In the genomic region with DNA sequence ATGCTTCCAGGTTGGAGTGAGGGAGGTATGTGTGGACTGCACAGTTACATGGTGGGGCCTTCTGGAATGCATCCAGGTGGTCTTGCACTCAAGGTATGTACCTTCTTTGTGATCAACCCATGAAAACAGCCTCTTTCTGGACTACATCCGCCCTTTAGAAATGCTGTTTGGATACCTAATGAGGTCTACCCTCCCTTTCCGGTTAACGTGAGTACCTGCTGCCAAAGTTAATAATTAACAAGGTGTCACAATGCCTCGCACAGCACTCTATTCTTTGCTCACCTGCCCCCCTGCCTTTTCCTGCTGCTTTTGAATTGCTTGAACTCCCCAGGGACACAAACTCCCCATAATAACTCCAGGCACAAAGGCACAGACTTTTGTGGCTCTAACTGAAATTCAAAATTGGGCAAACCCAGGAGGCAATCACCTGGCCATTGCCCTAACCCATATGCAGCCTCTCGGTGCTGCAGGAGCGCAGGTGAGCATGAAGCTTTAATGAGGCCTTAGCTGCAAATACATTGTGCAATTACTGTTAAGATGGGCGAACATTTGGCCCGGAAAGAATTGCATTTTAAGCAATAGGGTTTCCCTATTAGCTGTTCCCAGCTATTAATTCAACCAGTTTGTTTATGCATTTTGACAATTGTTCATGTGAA, we compare ENCODE assay signal across 16 mouse cellular contexts.
DNase-seq lines count a peak whose midpoint lies in the region; ATAC-seq and TF ChIP-seq lines count a peak whose summit lies in the region.
"Had no signal": no experiment of that assay in that cellular context is flagged by ENCODE, and none has a peak within 500 bp of the region (broad histone marks: within the 10 kb centered on the region; RNA-seq: fewer than 3 reads in every experiment).

No protein-coding gene starts in this region.

- 0 out of 2 replicates have a peak, but pooled peaks cover 4% of the 10 kb centered on the region for H3K4me1 ChIP-seq in intestine, postnatal 0 days (replicated peaks; ENCODE audit: control insufficient read depth, insufficient read depth, low read length)
- peaks cover 14% of the 10 kb centered on the region; the same call in 1 of the 2 replicates for H3K4me1 ChIP-seq in stomach, embryonic 15.5 days
- H3K4me1 ChIP-seq: heart, embryonic 15.5 days; midbrain, embryonic 13.5 days had no signal

- TF ChIP-seq CTCF in intestine, postnatal 0 days (IDR thresholded peaks at IDR 0.05; ENCODE audit: low read depth) = no peak
- no peak for TF ChIP-seq CTCF in layer of hippocampus, adult 2 months (conservative IDR thresholded peaks at IDR 0.05)

- H3K9ac ChIP-seq in intestine, postnatal 0 days (ENCODE audit: low read depth, low read length) = no peak overlapping the region
- H3K9ac ChIP-seq in stomach, embryonic 15.5 days = no peak overlapping the region
- H3K9ac ChIP-seq: heart, embryonic 15.5 days; hindbrain, embryonic 15.5 days; midbrain, embryonic 13.5 days had no signal

- H3K4me2 ChIP-seq in intestine, postnatal 0 days (replicated peaks; ENCODE audit: low read depth) = peak overlapping the region; percentile 53
- 0 out of 2 replicates have a peak overlapping the region, but pooled peaks have one; percentile 5 for H3K4me2 ChIP-seq in stomach, embryonic 15.5 days
- H3K4me2 ChIP-seq: heart, embryonic 15.5 days; hindbrain, embryonic 15.5 days; liver, embryonic 11.5 days; midbrain, embryonic 13.5 days had no signal

- no peaks in the 10 kb centered on the region for H3K36me3 ChIP-seq in intestine, postnatal 0 days (ENCODE audit: control insufficient read depth, insufficient read depth)
- H3K36me3 ChIP-seq in stomach, embryonic 15.5 days = no peaks in the 10 kb centered on the region
- H3K36me3 ChIP-seq: heart, embryonic 15.5 days; hindbrain, embryonic 15.5 days; midbrain, embryonic 13.5 days had no signal

- no peaks in the 10 kb centered on the region for H3K9me3 ChIP-seq in intestine, postnatal 0 days (ENCODE audit: control insufficient read depth)
- H3K9me3 ChIP-seq in stomach, embryonic 15.5 days = no peaks in the 10 kb centered on the region
- H3K9me3 ChIP-seq: heart, embryonic 15.5 days; hindbrain, embryonic 15.5 days; midbrain, embryonic 13.5 days had no signal

- whole genome bisulfite sequencing in intestine, postnatal 0 days = 33% methylated on average over 8 of the region's 8 CpGs
- 35% methylated on average over 8 of the region's 8 CpGs for WGBS in large intestine, adult 2 months
- WGBS in stomach, embryonic 15.5 days = 58% methylated on average over 8 of the region's 8 CpGs

- H3K4me3 ChIP-seq in intestine, postnatal 0 days (ENCODE audit: low read depth, low read length) = no peak overlapping the region
- H3K4me3 ChIP-seq in stomach, embryonic 15.5 days (replicated peaks) = no peak overlapping the region
- no peak overlapping the region for H3K4me3 ChIP-seq in layer of hippocampus, adult 2 months
- H3K4me3 ChIP-seq: heart, embryonic 15.5 days; hindbrain, embryonic 15.5 days; midbrain, embryonic 13.5 days had no signal

- no peaks in the 10 kb centered on the region for H3K27me3 ChIP-seq in intestine, postnatal 0 days (replicated peaks; ENCODE audit: control insufficient read depth, insufficient read depth, low read length)
- H3K27me3 ChIP-seq in stomach, embryonic 15.5 days (replicated peaks) = no peaks in the 10 kb centered on the region
- H3K27me3 ChIP-seq: heart, embryonic 15.5 days; hindbrain, embryonic 15.5 days; midbrain, embryonic 13.5 days had no signal

- no peak overlapping the region for H3K27ac ChIP-seq in intestine, postnatal 0 days (ENCODE audit: low read depth, low read length)
- H3K27ac ChIP-seq in stomach, embryonic 15.5 days = peak overlapping the region; percentile 36; the same call in 1 of the 2 replicates
- no peak overlapping the region for H3K27ac ChIP-seq in layer of hippocampus, adult 2 months
- H3K27ac ChIP-seq: heart, embryonic 15.5 days; hindbrain, embryonic 15.5 days; midbrain, embryonic 13.5 days had no signal

- DNase-seq in heart, adult 11 months = peak; percentile 69
- DNase-seq in heart, adult 8-10 months (ENCODE audit: low spot score) = no peak
- peak; percentile 42 for DNase-seq in large intestine, adult 2 months (ENCODE audit: low read depth, low spot score)
- no peak for DNase-seq in B cell, adult 2 months
- DNase-seq in frontal cortex, postnatal 10 days (ENCODE audit: low spot score in 2 of 2) = no peak
- no peak for DNase-seq in layer of hippocampus, adult 2 months (ENCODE audit: low spot score in 2 of 2)
- DNase-seq: cerebellum, adult 18-20 months; gastrocnemius, postnatal 10 days; layer of hippocampus, postnatal 36 days; right cerebral cortex, adult 18-20 months had no signal

- peak; percentile 96 for ATAC-seq in intestine, postnatal 0 days
- ATAC-seq in stomach, embryonic 15.5 days (ENCODE audit: insufficient read depth, low FRiP score, low read depth) = peak; percentile 80
- ATAC-seq: midbrain, embryonic 13.5 days had no signal

Comparison
In these comparisons a context has a peak if more than half of its experiments do, and no peak if none do; other contexts are left out.
1. DNase-seq: peak in heart, adult 11 months (single experiment) and large intestine, adult 2 months (single experiment); none in heart, adult 8-10 months (single experiment), B cell, adult 2 months (0 of 2), frontal cortex, postnatal 10 days (0 of 2) and layer of hippocampus, adult 2 months (0 of 2).